Mouse (Mus musculus): Measurements from ENCODE around the gene Pole3.

DNA sequence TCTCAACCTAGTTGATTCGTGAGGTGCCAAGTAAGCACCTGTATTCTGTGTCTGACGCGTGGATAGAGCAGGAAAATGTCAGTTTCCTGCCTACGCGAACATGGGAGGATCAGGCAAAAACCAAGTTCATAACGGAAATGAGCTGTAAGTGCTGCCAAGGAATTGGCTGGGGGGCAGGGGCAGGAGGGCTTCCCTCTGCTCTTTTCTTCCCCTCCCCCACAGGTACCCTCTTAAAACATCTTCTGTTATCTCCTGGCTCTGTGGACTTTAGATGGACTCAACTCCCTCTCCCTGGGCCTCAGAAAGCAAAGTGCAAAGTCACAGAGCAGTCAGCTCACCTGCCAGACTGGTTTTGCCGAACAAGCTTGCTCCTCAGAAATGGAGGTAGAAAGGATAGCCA lies 21.9 kb downstream of the Pole3 start:
- no peak for TF ChIP-seq CTCF (IDR thresholded peaks at IDR 0.05; ENCODE audit: borderline replicate concordance, extremely low read depth, insufficient read depth, insufficient read length)
- TF ChIP-seq POLR2A (IDR thresholded peaks at IDR 0.05; ENCODE audit: borderline replicate concordance, extremely low read depth, insufficient read depth, insufficient read length, poor library complexity, severe bottlenecking), result no peak

All from brain, embryonic 14.5 days (tissue).